Mouse (Mus musculus) heart, embryonic 13.5 days (tissue): Measurements from ENCODE around the gene Gm17509. TPM values are rescaled to one million over a fixed set of nuclear protein-coding genes. Genes with fewer than 3 reads are reported as not detected.
"Not testable (repeated sequence)": the region's sequence is repeated elsewhere in the genome, so short reads cannot be mapped to it uniquely, and the experiment has no call there.

ENCODE experiments used
- ATAC-seq: fragments of 200-750 bp; cut with Nextera tagmentation; 2 replicates; pipeline ENCODE4 v1.8.0; 2017; ENCODE audit warnings: moderate TSS enrichment; ENCODE audit not compliant: insufficient number of reproducible peaks, low FRiP score, low TSS enrichment; ENCODE audit errors: extremely low read depth
- H3K27ac ChIP-seq: fragments of 300-500 bp; sonication (generic); replicated peaks from 2 replicates; pipeline ENCODE4 v1.5.1; 2015; ENCODE audit warnings: moderate library complexity, mild to moderate bottlenecking, inconsistent platforms
- H3K27me3 ChIP-seq: fragments of 300-500 bp; sonication (generic); replicated peaks from 2 replicates; pipeline ENCODE4 v1.6.1; 2015; ENCODE audit warnings: mild to moderate bottlenecking, inconsistent platforms
- H3K36me3 ChIP-seq: fragments of 300-500 bp; sonication (generic); 2 replicates; pipeline ENCODE4 v1.6.1; 2015; ENCODE audit warnings: mild to moderate bottlenecking, inconsistent platforms
- H3K4me1 ChIP-seq: fragments of 300-500 bp; sonication (generic); 2 replicates; pipeline ENCODE4 v1.6.1; 2015; ENCODE audit warnings: inconsistent platforms
- H3K4me2 ChIP-seq: fragments of 300-500 bp; sonication (generic); 2 replicates; pipeline ENCODE4 v1.6.1; 2015; ENCODE audit warnings: inconsistent platforms, mild to moderate bottlenecking, moderate library complexity
- H3K4me3 ChIP-seq: fragments of 300-500 bp; sonication (generic); 2 replicates; pipeline ENCODE4 v1.5.1; 2015; ENCODE audit warnings: moderate library complexity, mild to moderate bottlenecking, inconsistent platforms
- H3K9ac ChIP-seq: fragments of 300-500 bp; sonication (generic); 2 replicates; pipeline ENCODE4 v1.6.1; 2015; ENCODE audit warnings: inconsistent platforms, mild to moderate bottlenecking, moderate library complexity
- H3K9me3 ChIP-seq: fragments of 300-500 bp; sonication (generic); 2 replicates; pipeline ENCODE4 v1.6.1; 2016; ENCODE audit warnings: inconsistent platforms
- WGBS: fragments of 180-500 bp; shearing (Covaris S2); methylation state at CpG from one replicate; pipeline ENCODE4 v1.1.7; 2015; ENCODE audit warnings: mixed read lengths; 5-methylcytosine and 5-hydroxymethylcytosine counted together
- polyA plus RNA-seq: library from polyadenylated mRNA; unstranded; fragments of >200 nt; fragmentation: Nextera tagmentation; extraction: Ambion mirVana; gene quantifications from 2 replicates; pipeline ENCODE4 v1.2.1, GENCODE M21; 2015

The Gm17509 gene
- polyA plus RNA-seq, 1 experiment from 2014 or later: 0.07 TPM

DNA sequence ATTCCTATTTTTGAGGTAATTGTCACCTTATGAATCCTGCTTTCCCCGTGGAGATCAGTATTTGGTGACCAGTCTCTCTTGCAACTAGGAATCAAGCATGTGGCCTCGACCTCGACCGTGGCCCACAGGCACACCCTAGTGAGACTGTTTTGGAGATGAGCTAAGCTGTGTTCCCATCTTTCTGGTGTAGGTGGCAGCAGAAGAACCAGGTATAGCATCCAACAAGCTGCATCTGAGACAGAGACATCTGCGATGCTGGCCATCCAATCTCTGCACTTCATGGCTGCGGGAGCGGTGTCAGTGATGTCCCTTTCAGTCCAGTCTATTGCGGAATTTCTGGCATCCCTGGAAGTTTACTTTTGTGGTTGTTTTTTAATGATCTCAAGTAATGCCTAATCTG, 14.8 kb downstream of the Gm17509 start:
- WGBS: 83% methylated on average over 8 of the region's 8 CpGs
- Histone ChIP-seq H3K27ac (no peak overlapping the region), H3K4me3 (no peak overlapping the region), H3K27me3 (no peaks in the 10 kb centered on the region), H3K4me1 (0 out of 2 replicates have a peak, but pooled peaks cover 3% of the 10 kb centered on the region), H3K9me3 (no peaks in the 10 kb centered on the region), H3K36me3 (no peaks in the 10 kb centered on the region), H3K9ac (no peak overlapping the region), H3K4me2 (no peak overlapping the region)
- no peak for ATAC-seq

GRCm38 (mm10) chr13:117204685-117205084, 16.2 kb downstream of the Gm17509 start:
- WGBS: 81% methylated on average over 7 of the region's 7 CpGs
- H3K9ac ChIP-seq: no peak overlapping the region
- H3K4me3 ChIP-seq: no peak overlapping the region
- H3K27me3 ChIP-seq: no peaks in the 10 kb centered on the region
- no peaks in the 10 kb centered on the region for H3K36me3 ChIP-seq
- H3K9me3 ChIP-seq: no peaks in the 10 kb centered on the region
- 0 out of 2 replicates have a peak, but pooled peaks cover 3% of the 10 kb centered on the region for H3K4me1 ChIP-seq
- no peak overlapping the region for H3K4me2 ChIP-seq
- no peak for ATAC-seq
- H3K27ac ChIP-seq: no peak overlapping the region

DNA sequence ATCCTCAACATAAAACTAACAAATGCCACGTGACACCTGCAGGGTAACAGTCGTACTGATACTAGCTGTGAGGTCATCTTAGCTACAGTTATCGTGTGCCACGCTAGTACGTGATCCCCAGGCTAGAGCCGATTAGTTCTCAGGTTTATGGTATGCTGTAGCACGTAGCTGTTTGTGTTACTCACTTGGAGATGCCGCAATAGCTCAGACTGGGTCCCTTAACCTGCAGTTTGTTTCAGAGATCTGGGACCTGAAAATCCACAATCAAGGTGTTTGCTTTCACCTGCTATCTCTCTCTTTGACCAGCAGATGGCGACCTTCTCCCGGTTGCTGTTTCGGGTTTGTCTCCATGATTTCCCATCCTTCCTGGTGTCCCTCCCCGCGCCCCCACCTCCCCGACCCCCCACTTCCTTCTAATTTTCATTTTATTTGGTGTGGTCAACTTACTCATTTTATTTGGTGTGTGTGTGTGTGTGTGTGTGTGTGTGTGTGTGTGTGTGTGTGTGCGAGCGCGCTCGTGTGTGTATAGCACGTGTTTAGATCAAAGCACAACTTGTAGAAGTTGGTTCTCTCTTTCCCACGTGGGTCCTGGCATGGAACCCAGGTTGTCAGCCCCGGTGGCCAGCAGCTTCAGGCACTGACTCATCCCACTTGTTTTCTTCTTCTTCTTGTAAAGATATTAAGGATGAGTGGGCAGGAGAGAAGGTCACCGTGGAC, 18.0 kb downstream of the Gm17509 start:
- Histone ChIP-seq H3K9me3 (no peaks in the 10 kb centered on the region), H3K9ac (no peak overlapping the region), H3K4me2 (peak overlapping the region; percentile 31; the same call in 1 of the 2 replicates), H3K4me1 (0 out of 2 replicates have a peak, but pooled peaks cover 2% of the 10 kb centered on the region), H3K27ac (no peak overlapping the region), H3K27me3 (no peaks in the 10 kb centered on the region), H3K4me3 (no peak overlapping the region), H3K36me3 (no peaks in the 10 kb centered on the region)
- 36% methylated on average over 21 of the region's 22 CpGs for WGBS
- ATAC-seq: no peak

- Histone ChIP-seq H3K4me3 (no peak overlapping the region), H3K36me3 (no peaks in the 10 kb centered on the region), H3K9ac (no peak overlapping the region), H3K27ac (no peak overlapping the region), H3K4me2 (no peak overlapping the region), H3K27me3 (no peaks in the 10 kb centered on the region), H3K4me1 (0 out of 2 replicates have a peak, but pooled peaks cover 5% of the 10 kb centered on the region), H3K9me3 (no peaks in the 10 kb centered on the region)
- WGBS: 81% methylated on average over 7 of the region's 7 CpGs
- no peak for ATAC-seq
These were observed 22.3 kb downstream of the Gm17509 start for GRCm38 (mm10) chr13:117198402-117199083.

- Histone ChIP-seq H3K9me3 (no peaks in the 10 kb centered on the region), H3K4me1 (0 out of 2 replicates have a peak, but pooled peaks cover 5% of the 10 kb centered on the region), H3K9ac (no peak overlapping the region), H3K4me3 (no peak overlapping the region), H3K27me3 (no peaks in the 10 kb centered on the region), H3K27ac (no peak overlapping the region), H3K4me2 (no peak overlapping the region), H3K36me3 (no peaks in the 10 kb centered on the region)
- no peak for ATAC-seq
- WGBS: 87% methylated on average over 2 of the region's 2 CpGs
These were observed 23.2 kb downstream of the Gm17509 start for GRCm38 (mm10) chr13:117197666-117198065.

DNA sequence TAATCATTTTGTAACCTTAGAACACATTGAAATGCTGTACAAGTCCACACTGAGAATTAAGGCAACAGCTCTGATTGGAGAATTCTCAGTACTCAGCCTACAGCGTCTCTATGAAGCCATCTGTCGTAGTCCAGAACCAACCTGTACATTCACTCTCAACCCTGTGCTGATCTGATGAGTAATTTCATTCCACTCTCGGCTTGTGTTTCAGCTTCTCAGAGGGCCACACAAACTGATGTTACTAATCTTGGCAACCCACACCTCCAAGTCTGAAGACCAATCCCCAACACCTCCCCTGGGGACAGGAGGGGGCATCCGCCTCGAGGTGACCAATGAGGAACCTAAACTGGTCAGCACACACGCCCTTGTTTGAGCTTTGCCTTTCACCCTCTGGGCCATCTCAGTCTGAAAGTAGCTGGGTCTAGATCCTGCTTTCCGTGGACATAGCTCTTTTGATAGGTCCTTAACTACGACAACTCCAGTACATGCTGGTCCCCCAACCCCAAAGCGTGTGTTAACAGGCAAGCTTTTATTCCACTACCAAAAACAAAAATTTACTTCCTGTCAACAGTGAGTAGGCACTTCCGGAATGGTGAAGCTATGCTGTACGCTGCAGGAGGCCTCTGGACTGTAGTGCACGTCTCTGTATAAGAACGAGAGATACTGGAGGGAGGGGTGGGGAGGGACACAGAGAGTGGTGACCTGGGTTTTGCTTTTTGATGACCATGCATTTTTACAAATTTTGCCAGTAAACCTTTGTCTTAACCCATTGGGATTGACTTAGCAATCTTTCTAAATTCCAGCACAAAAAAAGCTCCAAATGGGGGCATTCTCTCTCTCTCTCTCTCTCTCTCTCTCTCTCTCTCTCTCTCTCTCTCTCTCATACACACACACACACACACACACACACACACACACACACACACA, 25.0 kb downstream of the Gm17509 start:
- Histone ChIP-seq H3K9ac (no peak overlapping the region), H3K36me3 (no peaks in the 10 kb centered on the region), H3K27ac (no peak overlapping the region), H3K4me3 (no peak overlapping the region), H3K9me3 (no peaks in the 10 kb centered on the region), H3K4me1 (0 out of 2 replicates have a peak, but pooled peaks cover 5% of the 10 kb centered on the region), H3K27me3 (no peaks in the 10 kb centered on the region), H3K4me2 (no peak overlapping the region)
- WGBS: 70% methylated on average over 13 of the region's 13 CpGs
- ATAC-seq: no peak

DNA sequence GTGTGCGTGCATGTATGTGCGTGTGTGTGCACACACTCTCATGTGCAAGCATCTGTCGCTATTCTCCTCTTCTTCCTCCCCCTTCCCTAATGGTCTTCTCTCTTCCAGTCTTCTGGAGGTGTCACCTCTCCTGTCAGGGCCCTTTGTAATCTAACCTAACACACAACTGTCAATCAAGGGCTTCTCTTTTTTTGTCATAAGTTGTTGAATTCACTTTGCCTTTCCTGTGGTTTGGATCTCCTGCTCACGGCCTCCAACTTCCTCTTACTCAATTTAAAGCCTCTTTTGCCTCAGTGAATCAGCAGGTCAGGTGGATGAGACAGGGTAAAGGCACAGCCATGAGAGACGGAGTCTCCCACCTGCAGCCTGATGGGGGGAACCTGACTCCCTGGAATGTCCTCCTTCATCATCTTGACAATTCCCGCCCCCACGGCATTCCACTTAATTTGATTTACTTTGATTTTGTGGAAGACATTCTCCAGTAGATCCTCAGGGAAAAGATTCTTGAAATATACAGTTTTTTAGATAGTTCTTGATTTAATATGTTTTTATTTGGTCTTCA, 27.4 kb downstream of the Gm17509 start:
- H3K36me3 ChIP-seq: no peaks in the 10 kb centered on the region
- H3K4me3 ChIP-seq: no peak overlapping the region
- H3K27ac ChIP-seq: no peak overlapping the region
- H3K9me3 ChIP-seq: no peaks in the 10 kb centered on the region
- 71% methylated on average over 7 of the region's 7 CpGs for WGBS
- H3K9ac ChIP-seq: no peak overlapping the region
- 0 out of 2 replicates have a peak, but pooled peaks cover 5% of the 10 kb centered on the region for H3K4me1 ChIP-seq
- H3K4me2 ChIP-seq: no peak overlapping the region
- H3K27me3 ChIP-seq: no peaks in the 10 kb centered on the region
- no peak for ATAC-seq

GRCm38 (mm10) chr13:117192161-117192560, 28.7 kb downstream of the Gm17509 start:
- ATAC-seq: no peak
- WGBS: 78% methylated on average over 5 of the region's 5 CpGs

GRCm38 (mm10) chr13:117185329-117185728, 35.5 kb downstream of the Gm17509 start:
- Histone ChIP-seq H3K4me3 (no peak overlapping the region), H3K4me2 (no peak overlapping the region), H3K36me3 (no peaks in the 10 kb centered on the region), H3K9ac (no peak overlapping the region), H3K4me1 (no peaks in the 10 kb centered on the region), H3K27me3 (no peaks in the 10 kb centered on the region), H3K27ac (no peak overlapping the region), H3K9me3 (no peaks in the 10 kb centered on the region)
- no peak for ATAC-seq
- WGBS: 48% methylated on average over 6 of the region's 6 CpGs

More at GRCm38 (mm10) chr13:117192161-117192560, 28.7 kb downstream of the Gm17509 start:
- Histone ChIP-seq H3K4me2 (no peak overlapping the region), H3K36me3 (no peaks in the 10 kb centered on the region), H3K4me1 (0 out of 2 replicates have a peak, but pooled peaks cover 2% of the 10 kb centered on the region), H3K4me3 (no peak overlapping the region), H3K27me3 (no peaks in the 10 kb centered on the region), H3K9me3 (no peaks in the 10 kb centered on the region), H3K9ac (no peak overlapping the region), H3K27ac (no peak overlapping the region)

DNA sequence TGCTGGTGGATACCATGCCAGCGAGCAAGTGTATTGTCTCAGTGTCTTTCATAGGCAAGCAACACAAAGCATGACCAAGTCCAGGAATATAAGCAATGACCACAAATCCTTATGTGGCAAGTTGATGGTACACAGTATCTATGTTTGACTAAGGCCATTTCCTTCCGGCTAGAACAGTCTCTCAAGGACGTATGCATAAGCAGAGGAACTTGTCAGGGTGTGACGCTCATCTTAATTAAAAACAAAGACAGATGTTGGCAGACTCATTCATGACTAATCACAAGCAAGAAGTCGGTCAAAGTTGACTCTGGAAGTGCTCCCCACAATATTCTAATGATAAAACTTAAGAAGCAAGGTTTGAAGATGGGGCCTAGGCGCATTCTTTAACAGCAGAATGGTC, 37.6 kb downstream of the Gm17509 start:
- H3K4me1 ChIP-seq: no peaks in the 10 kb centered on the region
- 56% methylated on average over 6 of the region's 6 CpGs for WGBS
- no peaks in the 10 kb centered on the region for H3K36me3 ChIP-seq
- no peaks in the 10 kb centered on the region for H3K9me3 ChIP-seq
- ATAC-seq: no peak
- H3K27ac ChIP-seq: no peak overlapping the region
- H3K4me2 ChIP-seq: no peak overlapping the region
- H3K4me3 ChIP-seq: no peak overlapping the region
- no peaks in the 10 kb centered on the region for H3K27me3 ChIP-seq
- H3K9ac ChIP-seq: no peak overlapping the region

- H3K36me3 ChIP-seq, H3K9ac ChIP-seq, H3K9me3 ChIP-seq, H3K4me2 ChIP-seq, ATAC-seq, H3K4me1 ChIP-seq, H3K27ac ChIP-seq, H3K27me3 ChIP-seq, H3K4me3 ChIP-seq: not testable (repeated sequence)
- WGBS: 72% methylated on average over 3 of the region's 3 CpGs
These were observed 40.0 kb downstream of the Gm17509 start for GRCm38 (mm10) chr13:117180912-117181311.
